In genomic region chr2:168166750-168167460, GRCm38 (mm10) we compare ENCODE assay signal across 9 mouse cellular contexts. TPM values are rescaled to one million over a fixed set of nuclear protein-coding genes. Genes with fewer than 3 reads are reported as not detected.
A peak's percentile ranks its signal among the peaks of the same experiment; 100 is the strongest.
DNase-seq lines count a peak whose midpoint lies in the region; ATAC-seq lines count a peak whose summit lies in the region.
"Had no signal": no experiment of that assay in that cellular context is flagged by ENCODE, and none has a peak within 500 bp of the region (broad histone marks: within the 10 kb centered on the region; RNA-seq: fewer than 3 reads in every experiment).

No protein-coding gene starts in this region.

- H3K4me3 ChIP-seq in liver, embryonic 13.5 days (replicated peaks) = no peak overlapping the region
- H3K4me3 ChIP-seq: hindbrain, embryonic 13.5 days; limb, embryonic 13.5 days had no signal

- H3K27me3 ChIP-seq in liver, embryonic 13.5 days = peaks cover 12% of the 10 kb centered on the region
- H3K27me3 ChIP-seq: limb, embryonic 13.5 days had no signal

- H3K4me1 ChIP-seq in liver, embryonic 13.5 days (replicated peaks) = peaks cover 65% of the 10 kb centered on the region

- no peak for ATAC-seq in liver, embryonic 13.5 days (ENCODE audit: low read depth)

- peak; percentile 30 for DNase-seq in ovary, postnatal 36 days (ENCODE audit: low spot score)
- DNase-seq in ovary, adult 18-20 months (ENCODE audit: low spot score) = no peak
- peak; percentile 33 to 56 for DNase-seq in kidney, adult 8-10 months
- no peak for DNase-seq in liver, embryonic 13.5 days
- DNase-seq in yolk sac, embryonic 10.5 days (ENCODE audit: low spot score) = peak; percentile 88
- no peak for DNase-seq in layer of hippocampus, adult 8-10 months (ENCODE audit: low spot score in 2 of 2)
- no peak for DNase-seq in layer of hippocampus, postnatal 14 days (ENCODE audit: low spot score in 2 of 2)

- no peak overlapping the region for H3K4me2 ChIP-seq in liver, embryonic 13.5 days
- H3K4me2 ChIP-seq: hindbrain, embryonic 13.5 days; limb, embryonic 13.5 days had no signal

- no peak overlapping the region for H3K9ac ChIP-seq in liver, embryonic 13.5 days
- H3K9ac ChIP-seq: hindbrain, embryonic 13.5 days; limb, embryonic 13.5 days had no signal

- no peaks in the 10 kb centered on the region for H3K9me3 ChIP-seq in liver, embryonic 13.5 days (replicated peaks)
- H3K9me3 ChIP-seq: hindbrain, embryonic 13.5 days; limb, embryonic 13.5 days had no signal

- peak overlapping the region; percentile 2 for H3K27ac ChIP-seq in liver, embryonic 13.5 days
- H3K27ac ChIP-seq: hindbrain, embryonic 13.5 days had no signal

- no peaks in the 10 kb centered on the region for H3K36me3 ChIP-seq in liver, embryonic 13.5 days
- H3K36me3 ChIP-seq: hindbrain, embryonic 13.5 days; limb, embryonic 13.5 days had no signal

- 62% methylated on average over 21 of the region's 21 CpGs for WGBS in liver, embryonic 13.5 days (ENCODE audit: insufficient replicate concordance)

RNA-seq across cellular contexts. Expression of gene Adnp, which starts 40.0 kb away (rescaled TPM):
- polyA plus RNA-seq in liver, embryonic 13.5 days (2015; fragmentation: Nextera tagmentation; extraction: Ambion mirVana) = 0.71 and 0.91 TPM in 2 replicates
- 10 to 100 TPM; 69.9 to 88.6 (median 84.4) TPM for total RNA-seq in layer of hippocampus, adult 8-10 months (2022)
- total RNA-seq in layer of hippocampus, postnatal 14 days (2021) = 10 to 100 TPM; 99.3 to 99.9 TPM

Comparison
In these comparisons a context has a peak if more than half of its experiments do, and no peak if none do; other contexts are left out.
1. DNase-seq: peak in ovary, postnatal 36 days (single experiment), kidney, adult 8-10 months (2 of 2) and yolk sac, embryonic 10.5 days (single experiment); none in ovary, adult 18-20 months (single experiment), liver, embryonic 13.5 days (single experiment), layer of hippocampus, adult 8-10 months (0 of 2) and layer of hippocampus, postnatal 14 days (0 of 2).